Mouse (Mus musculus) left cerebral cortex, postnatal 10 days (tissue): ENCODE measurements around the gene Cbx4. TPM values are rescaled to one million over a fixed set of nuclear protein-coding genes. Genes with fewer than 3 reads are reported as not detected.
"Not testable (repeated sequence)": the region's sequence is repeated elsewhere in the genome, so short reads cannot be mapped to it uniquely, and the experiment has no call there.

Source experiments
- DNase-seq, 2 experiments: peaks; one replicate each; pipeline ENCODE4 v3.0.0; 2021 to 2022; ENCODE audit warnings: low spot score in 2 of 2, mixed read lengths in 1 of 2; ENCODE audit errors: extremely low spot score in 1 of 2
- intact Hi-C: fragments of 180-260 bp; cut with DNase I; formaldehyde crosslinking; loops from one replicate; pipeline ENCODE4 v1.15.1; 2025
- total RNA-seq, 2 experiments: library from RNA; stranded (reverse); gene quantifications; 2 replicates each; pipeline ENCODE4 v1.2.3; 2021

The Cbx4 gene
- total RNA-seq, 2 experiments from 2014 or later = 54.4 to 56.9 TPM

DNA sequence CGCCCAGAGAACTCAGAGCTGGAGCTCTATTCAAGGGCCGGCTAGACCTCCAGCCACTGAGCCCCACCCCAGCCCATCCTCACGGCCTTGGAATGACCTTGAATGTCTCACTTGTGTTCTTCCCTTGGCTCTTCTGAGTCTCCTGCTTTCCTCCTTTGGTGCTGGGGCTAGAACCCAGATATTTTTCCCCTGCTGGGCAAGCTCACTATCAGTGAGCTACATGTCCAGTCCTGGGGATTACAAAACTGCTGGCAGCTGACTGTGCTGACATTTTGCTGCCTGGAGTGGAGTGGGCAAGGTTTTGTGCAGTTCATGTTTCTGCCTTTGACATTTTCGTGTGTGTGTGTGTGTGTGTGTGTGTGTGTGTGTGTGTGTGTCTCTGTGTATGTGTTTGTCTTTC lies 31.0 kb upstream of the Cbx4 start:
- no peak for DNase-seq
- intact Hi-C loops = no loop called here

GRCm38 (mm10) chr11:119112721-119113120 lies 26.7 kb upstream of the Cbx4 start:
- intact Hi-C loops = no loop called here
- DNase-seq = no peak

DNA sequence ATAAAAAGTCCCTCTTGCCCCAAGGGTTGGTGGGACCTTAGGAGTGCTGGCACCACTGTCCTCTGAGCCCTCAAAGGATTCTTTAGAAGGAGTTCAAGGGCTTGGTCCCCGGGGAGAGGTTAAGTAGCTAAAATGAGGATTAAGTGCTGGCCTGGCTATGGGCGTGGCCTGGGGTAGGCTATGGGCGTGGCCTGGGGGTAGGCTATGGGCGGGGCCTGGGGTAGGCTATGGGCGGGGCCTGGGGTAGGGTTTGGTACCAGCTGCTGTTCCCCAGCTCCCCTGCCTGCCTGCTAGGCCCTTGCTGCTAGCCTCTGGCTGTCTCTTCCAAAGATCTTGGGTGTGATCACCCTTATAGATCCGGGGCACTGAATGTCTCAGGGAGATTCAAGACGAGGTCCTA lies 25.3 kb upstream of the Cbx4 start:
- intact Hi-C loops = no loop called here
- no peak for DNase-seq

DNA sequence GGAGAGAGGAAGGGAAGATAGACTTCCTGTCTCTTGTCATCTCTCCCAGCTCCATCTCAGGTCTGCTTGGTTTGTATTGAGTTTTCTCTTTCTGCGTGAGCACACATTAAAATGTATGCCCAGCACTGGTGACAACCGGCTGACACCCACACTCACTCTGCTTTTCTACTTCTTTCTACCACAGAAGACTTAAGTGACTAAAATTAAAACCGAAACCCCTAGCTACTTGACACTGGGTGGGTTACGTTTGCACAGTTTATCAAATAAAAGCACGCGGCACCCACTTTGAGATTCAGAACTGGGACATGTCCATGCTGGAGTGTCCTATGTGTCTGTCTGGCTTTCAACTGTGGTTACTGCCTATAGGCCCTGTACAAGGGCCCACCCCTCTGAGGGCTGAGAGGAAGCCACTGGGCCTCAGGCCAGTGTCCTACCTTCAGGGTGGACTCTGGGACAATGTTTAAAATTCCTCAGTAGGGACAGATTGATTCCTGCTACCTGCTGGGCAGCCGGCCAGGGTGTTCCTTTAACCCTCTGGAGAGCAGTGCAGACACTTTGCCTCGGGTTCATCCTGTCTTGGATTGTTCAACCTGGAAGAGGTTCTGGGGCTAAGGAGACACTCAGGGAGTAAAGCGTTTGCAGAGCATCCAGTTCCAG lies 23.5 kb upstream of the Cbx4 start:
- DNase-seq = no peak
- intact Hi-C loops = no loop called here

DNA sequence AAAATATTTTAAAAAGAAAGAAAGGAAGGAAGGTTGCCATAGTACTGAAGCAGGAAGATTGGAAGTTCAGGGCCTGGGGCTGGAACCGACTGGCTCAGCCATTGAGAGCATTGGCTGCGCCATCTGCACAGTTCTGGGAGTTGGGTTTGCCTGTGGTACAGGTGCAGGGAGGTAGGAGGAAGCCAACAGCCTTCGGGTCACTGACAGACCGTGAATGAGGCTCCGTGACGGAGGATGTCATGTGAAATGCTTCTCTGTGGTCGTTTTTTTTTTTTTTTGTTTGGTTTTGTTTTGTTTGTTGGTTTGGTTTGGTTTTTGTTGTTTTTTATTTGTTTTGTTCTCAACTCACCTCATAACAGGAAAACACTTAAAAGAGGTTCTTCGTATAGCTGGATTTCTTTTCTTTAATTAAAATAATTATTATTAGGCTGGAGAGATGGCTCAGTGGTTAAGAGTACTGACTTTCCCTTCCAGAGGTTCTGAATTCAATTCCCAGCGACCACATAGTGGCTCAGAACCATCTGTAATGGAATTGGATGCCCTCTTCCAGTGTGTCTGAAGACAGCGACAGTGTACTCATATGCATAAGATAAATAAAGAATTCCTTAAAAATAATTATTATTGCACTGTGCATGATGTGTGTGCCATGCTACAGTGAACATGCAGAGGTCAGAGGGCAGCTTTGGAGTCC lies 22.7 kb upstream of the Cbx4 start:
- no peak for DNase-seq
- intact Hi-C loops = no loop called here

GRCm38 (mm10) chr11:119106289-119106688 lies 20.3 kb upstream of the Cbx4 start:
- intact Hi-C loops = no loop called here

GRCm38 (mm10) chr11:119105748-119106147 lies 19.7 kb upstream of the Cbx4 start:
- intact Hi-C loops = no loop called here
- DNase-seq = no peak

More at GRCm38 (mm10) chr11:119106289-119106688, 20.3 kb upstream of the Cbx4 start:
- no peak for DNase-seq

DNA sequence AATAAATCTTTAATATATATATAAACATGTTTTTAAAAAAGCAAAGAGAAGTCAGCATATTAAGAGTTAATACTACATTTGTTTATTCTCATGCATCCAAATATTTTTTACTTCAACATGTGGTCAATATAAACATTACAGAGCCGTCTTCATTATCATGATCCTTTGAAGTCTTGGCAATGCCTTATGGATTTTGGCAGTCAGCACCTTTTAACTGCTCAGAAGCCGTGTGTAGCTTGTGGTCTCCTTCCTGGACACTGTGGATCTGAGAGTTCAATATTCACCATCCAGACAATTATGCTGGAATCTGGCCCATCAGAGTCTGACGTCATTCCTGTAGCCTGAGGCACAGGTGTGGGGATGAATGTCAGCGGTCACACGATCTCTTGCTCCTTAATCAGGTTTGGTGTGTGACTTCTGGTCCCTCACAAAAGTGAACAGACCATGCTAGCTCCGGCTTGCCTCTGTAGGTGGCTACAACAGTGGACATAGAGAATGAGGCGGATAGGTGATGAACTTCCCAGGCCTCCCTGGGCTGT lies 19.1 kb upstream of the Cbx4 start:
- DNase-seq = no peak
- intact Hi-C loops = no loop called here

DNA sequence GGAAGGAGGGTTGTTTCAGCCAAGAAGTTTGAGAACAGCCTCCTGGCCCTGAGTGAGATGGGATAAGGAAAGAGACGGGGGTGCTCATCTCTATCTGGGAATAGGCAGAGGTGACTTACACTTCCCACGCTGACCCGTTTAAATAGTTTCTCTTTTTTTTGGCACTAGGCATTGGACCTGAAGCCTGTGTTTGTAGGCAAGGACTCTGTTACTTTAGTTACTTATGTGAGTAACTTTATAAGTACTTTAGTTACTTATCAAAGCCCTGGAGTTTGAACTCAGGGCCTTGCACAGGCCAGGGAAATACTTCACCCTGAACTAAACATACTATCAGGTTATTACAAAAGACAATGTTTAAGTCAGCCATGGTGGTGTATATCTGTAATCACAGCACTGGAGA lies 18.0 kb upstream of the Cbx4 start:
- DNase-seq = no peak
- intact Hi-C loops = no loop called here

DNA sequence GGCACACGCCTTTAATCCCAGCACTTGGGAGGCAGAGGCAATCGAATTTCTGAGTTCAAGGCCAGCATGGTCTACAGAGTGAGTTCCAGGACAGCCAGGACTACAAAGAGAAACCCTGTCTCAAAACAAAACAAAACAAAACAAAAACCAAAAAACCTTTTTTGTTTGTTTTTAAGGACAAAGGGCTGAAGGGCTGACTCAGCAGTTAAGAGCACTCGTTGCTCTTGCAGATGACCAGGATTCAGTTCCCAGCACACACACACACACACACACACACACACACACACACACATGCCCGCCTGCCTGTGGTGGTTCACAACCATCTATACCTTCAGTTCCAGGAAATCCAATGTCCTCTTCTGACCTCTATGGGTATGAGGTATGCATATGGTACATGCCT lies 14.3 kb upstream of the Cbx4 start:
- intact Hi-C loops, DNase-seq: not testable (repeated sequence)

DNA sequence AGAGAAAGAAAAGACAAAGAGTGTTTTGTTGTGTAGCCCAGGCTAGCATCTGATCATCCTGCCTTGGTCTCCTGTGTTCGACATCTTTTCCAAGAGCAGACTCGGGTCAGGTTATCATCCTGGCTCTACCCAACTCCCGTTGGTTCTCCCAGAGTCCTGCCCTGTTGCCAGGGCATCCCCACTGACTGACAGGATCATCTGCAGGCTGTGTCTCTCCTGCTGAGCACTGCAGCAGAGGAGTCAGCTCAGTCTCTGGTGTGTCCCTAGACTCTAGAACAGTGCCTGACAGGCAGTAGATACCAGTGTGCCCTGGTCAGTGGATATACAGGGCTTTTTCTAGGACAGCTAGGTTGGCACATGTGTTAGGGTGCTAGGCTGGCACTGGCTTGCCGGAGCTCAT lies 12.2 kb upstream of the Cbx4 start:
- intact Hi-C loops = no loop called here
- no peak for DNase-seq

DNA sequence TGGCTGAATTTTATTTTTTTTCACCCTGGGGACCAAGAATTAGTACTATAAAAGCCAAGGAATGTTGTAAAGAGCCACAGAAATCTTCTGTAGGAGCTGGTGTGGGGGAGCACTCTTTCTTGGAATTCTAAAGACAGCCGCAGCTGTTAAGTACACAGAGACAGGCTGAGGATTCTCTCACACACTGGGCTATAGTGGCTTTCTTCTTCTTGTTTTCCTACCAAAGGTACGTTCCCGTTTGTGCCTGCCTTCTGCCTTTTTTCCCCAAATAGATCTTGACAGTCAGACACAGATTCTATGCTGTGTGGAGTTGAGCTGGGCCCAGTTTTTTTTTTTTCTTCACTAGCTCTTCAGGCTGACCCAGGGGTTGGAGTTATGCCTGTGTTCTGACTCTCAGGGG lies 9.4 kb upstream of the Cbx4 start:
- DNase-seq = no peak
- intact Hi-C loops = no loop called here

DNA sequence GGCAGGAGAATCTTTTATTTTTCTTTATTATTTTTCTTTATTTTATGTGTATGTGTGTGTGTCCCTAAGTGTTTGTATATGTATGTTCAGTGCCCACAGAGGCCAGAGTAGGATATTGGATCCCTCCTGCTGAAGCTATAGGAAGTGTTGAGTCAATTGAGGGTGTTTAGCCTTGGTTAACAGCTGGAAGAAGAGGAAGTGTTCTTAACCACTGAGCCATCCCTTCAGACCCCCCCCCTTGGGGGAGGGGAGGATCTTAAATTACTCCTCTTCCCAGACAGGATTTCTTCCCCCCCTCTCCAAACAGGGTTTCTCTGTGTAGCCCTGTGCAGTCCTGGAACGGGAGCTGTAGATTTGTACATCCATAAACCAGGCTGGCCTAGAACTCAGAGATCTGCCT lies 7.3 kb upstream of the Cbx4 start:
- no peak for DNase-seq
- intact Hi-C loops = no loop called here

GRCm38 (mm10) chr11:119092286-119092685 lies 6.3 kb upstream of the Cbx4 start:
- no peak for DNase-seq
- intact Hi-C loops = no loop called here

DNA sequence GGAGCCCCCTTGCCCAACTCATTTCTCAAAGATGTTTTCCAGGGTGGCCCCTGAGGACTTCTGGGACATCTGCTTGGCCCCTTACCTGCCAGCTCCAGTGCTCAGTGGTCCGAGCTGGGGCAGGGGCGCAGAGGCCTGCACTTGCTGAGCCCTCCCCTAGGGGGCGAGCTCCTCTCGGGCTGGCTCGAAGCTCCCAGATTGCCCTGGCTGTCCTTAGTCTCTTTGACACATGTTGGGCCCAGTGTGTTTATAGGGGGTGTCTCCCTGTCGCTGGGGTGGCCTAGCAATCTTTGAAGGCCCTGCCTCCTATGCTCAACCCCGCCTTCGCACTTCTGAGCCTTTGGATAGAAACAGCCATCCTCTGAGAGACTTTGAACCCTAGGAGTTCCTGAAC lies 5.6 kb upstream of the Cbx4 start:
- DNase-seq = peak in 1 of 2 experiments; percentile 66
- intact Hi-C loops = no loop called here

GRCm38 (mm10) chr11:119090961-119091597 lies 5.1 kb upstream of the Cbx4 start:
- peak in 1 of 2 experiments; percentile 84 for DNase-seq
- intact Hi-C loops = no loop called here

DNA sequence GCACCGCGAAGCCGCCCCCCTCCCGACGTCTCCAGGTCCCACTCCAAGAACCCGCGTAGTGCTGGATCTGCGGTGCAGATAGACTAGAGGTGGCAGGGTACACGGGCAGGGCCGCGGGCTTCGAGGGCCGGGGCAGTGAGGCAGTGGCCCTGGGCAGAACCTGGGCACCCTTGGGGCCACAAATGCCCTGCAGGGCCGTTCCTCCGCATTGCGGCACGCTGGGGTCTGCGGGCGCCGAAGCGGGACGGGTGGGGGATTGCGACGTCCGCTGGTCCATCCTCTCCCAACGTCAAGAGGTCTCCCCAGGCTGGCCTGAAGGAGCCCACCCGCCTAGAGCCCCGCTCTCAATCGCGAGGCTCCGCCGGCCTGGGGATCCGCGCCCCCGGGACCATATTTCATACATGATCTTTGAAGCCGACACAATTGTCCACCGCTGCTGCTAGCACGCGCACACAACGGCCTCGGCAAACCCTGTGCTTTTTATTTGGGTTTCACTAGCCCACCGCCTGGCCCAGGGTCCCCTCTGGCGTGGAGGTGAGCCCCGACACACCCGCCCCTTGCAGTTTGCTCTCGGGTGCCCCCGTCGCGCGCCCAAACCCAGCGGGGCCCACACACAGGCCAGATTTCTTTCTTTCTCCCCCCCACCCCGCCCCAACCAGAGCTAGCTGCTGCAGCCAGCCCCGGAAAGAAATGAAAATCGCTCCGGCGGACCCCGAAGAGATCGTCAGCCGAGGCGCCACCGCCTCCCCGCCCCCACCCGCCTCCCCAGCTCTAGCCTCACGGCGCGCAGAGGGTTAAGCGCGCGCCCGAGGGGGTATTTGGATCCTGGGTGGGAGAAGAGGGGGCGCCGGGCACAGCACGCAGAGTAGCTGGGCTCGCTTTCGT lies 4.3 kb upstream of the Cbx4 start:
- DNase-seq = peak in 1 of 2 experiments; percentile 48

GRCm38 (mm10) chr11:119089235-119090075 lies 3.4 kb upstream of the Cbx4 start:
- DNase-seq = no peak
- intact Hi-C loops = loop anchor here (5.0 kb wide), 1 partner anchor 98 kb away; no protein-coding TSS in a partner anchor

More for the DNA sequence above, 4.3 kb upstream of the Cbx4 start:
- intact Hi-C loops = no loop called here
